In genomic region chr6:145359470-145360430, GRCm38 (mm10) we compare ENCODE assay signal across 9 mouse cellular contexts.
A peak's percentile ranks its signal among the peaks of the same experiment; 100 is the strongest.
DNase-seq lines count a peak whose midpoint lies in the region; ATAC-seq lines count a peak whose summit lies in the region.
"Had no signal": no experiment of that assay in that cellular context is flagged by ENCODE, and none has a peak within 500 bp of the region (broad histone marks: within the 10 kb centered on the region; RNA-seq: fewer than 3 reads in every experiment).

No protein-coding gene starts in this region.

- H3K9ac ChIP-seq in stomach, embryonic 14.5 days (replicated peaks; ENCODE audit: low read depth, low read length), result no peak overlapping the region
- H3K9ac ChIP-seq: liver, embryonic 15.5 days had no signal

- H3K27ac ChIP-seq in stomach, embryonic 14.5 days (ENCODE audit: low read length), result no peak overlapping the region
- H3K27ac ChIP-seq: liver, embryonic 15.5 days had no signal

- intact Hi-C loops in heart, postnatal 25 days (cut with DNase I), result loop anchor here (2.0 kb wide), 1 partner anchor 433 kb away; no protein-coding TSS in a partner anchor
- intact Hi-C loops in heart, postnatal 10 days (cut with DNase I), result loop anchor here (1.0 to 5.0 kb wide), 3 partner anchors 83 to 463 kb away; no protein-coding TSS in a partner anchor

- peaks cover 3% of the 10 kb centered on the region; the same call in 1 of the 2 replicates for H3K4me1 ChIP-seq in stomach, embryonic 14.5 days (ENCODE audit: control insufficient read depth, insufficient read depth, low read length)

- 43% methylated on average over 26 of the region's 26 CpGs for WGBS in stomach, embryonic 14.5 days

- no peak overlapping the region for H3K4me3 ChIP-seq in stomach, embryonic 14.5 days (ENCODE audit: low read depth, low read length)
- H3K4me3 ChIP-seq: liver, embryonic 15.5 days had no signal

- peaks cover 4% of the 10 kb centered on the region; the same call in 1 of the 2 replicates for H3K9me3 ChIP-seq in stomach, embryonic 14.5 days (ENCODE audit: control insufficient read depth, low read depth, low read length)
- H3K9me3 ChIP-seq: liver, embryonic 15.5 days had no signal

- H3K4me2 ChIP-seq in stomach, embryonic 14.5 days (replicated peaks; ENCODE audit: low read depth, low read length), result peak overlapping the region; percentile 21; the same call in 1 of the 2 replicates
- H3K4me2 ChIP-seq: liver, embryonic 15.5 days had no signal

- DNase-seq in heart, adult 18-20 months, result peak; percentile 50 to 83
- DNase-seq in heart, postnatal 25 days (ENCODE audit: low spot score), result no peak
- peak; percentile 74 for DNase-seq in ES-CJ7 (ENCODE audit: low read depth, low spot score)
- DNase-seq in heart, postnatal 10 days, result peak; percentile 68 to 84
- DNase-seq in layer of hippocampus, adult 9-11 months, result peak; percentile 31
- peak; percentile 83 for DNase-seq in mesoderm, embryonic 11.5 days (ENCODE audit: low read depth, low spot score)

- no peaks in the 10 kb centered on the region for H3K27me3 ChIP-seq in stomach, embryonic 14.5 days (ENCODE audit: control insufficient read depth, insufficient read depth, low read length)
- H3K27me3 ChIP-seq: liver, embryonic 15.5 days had no signal

- peak; percentile 80 for ATAC-seq in common myeloid progenitor, adult 5-6 weeks (replicated peaks; ENCODE audit: low read depth, poor library complexity, severe bottlenecking)
- no peak for ATAC-seq in stomach, embryonic 14.5 days (ENCODE audit: insufficient number of reproducible peaks, insufficient read depth, low FRiP score, low read depth)

- H3K36me3 ChIP-seq in stomach, embryonic 14.5 days (ENCODE audit: control insufficient read depth, insufficient read depth, low read length), result no peaks in the 10 kb centered on the region
- H3K36me3 ChIP-seq: liver, embryonic 15.5 days had no signal
